Mouse (Mus musculus) forebrain, embryonic 16.5 days (tissue): Measurements from ENCODE around the gene Impg2. TPM values are rescaled to one million over a fixed set of nuclear protein-coding genes. Genes with fewer than 3 reads are reported as not detected.

ENCODE experiments used
- polyA plus RNA-seq: library from polyadenylated mRNA; unstranded; fragments of >200 nt; fragmentation: Nextera tagmentation; extraction: Ambion mirVana; gene quantifications from 2 replicates; pipeline ENCODE4 v1.2.1, GENCODE M21; 2015

Impg2 gene
- polyA plus RNA-seq, 1 experiment from 2014 or later, result 0.23 TPM

Other genes with a start within 250 kb of the Impg2 start
- 484 and 499 TPM in 2 replicates for gene Rpl24, start 238.0 kb upstream of the Impg2 start, polyA plus RNA-seq
- gene Zbtb11, start 230.4 kb upstream of the Impg2 start, polyA plus RNA-seq, result 22.4 and 25.1 TPM in 2 replicates
- gene Pcnp, start 174.6 kb upstream of the Impg2 start, polyA plus RNA-seq, result 230 and 262 TPM in 2 replicates
- gene Trmt10c, start 166.5 kb upstream of the Impg2 start, polyA plus RNA-seq, result 27.1 and 27.4 TPM in 2 replicates
- 59.9 and 60.2 TPM in 2 replicates for gene Senp7, start 156.0 kb upstream of the Impg2 start, polyA plus RNA-seq